Mouse (Mus musculus): ENCODE measurements around the gene Nat9. TPM values are rescaled to one million over a fixed set of nuclear protein-coding genes. Genes with fewer than 3 reads are reported as not detected.

Nat9 gene
- total RNA-seq, 2 experiments from 2014 or later = 16.4 to 17.9 TPM

- no peak for DNase-seq (ENCODE audit: low spot score in 2 of 2)
Measured at GRCm38 (mm10) chr11:115217439-115218410, 30.1 kb upstream of the Nat9 start.

GRCm38 (mm10) chr11:115215123-115215522 lies 27.5 kb upstream of the Nat9 start:
- no peak for DNase-seq (ENCODE audit: low spot score in 2 of 2)

DNA sequence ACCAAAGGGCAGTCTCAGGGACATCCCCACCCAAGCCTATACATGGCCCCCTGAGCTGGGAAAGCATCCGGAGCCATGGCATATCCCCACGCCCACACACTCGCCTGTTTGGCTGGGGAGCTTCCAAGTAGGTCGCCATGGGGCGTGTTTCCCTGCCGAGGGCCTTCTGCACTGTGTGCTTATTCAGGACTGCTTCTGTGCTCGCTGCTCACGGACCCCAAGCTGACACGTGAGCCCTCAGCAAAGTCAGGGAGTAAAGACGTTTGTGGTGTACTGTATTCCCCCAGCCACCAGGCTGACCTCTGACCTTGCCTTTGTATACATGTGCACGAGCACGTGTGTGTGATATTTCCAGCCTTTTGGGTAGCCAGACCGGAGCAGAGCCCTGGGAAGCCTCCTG lies 24.5 kb upstream of the Nat9 start:
- DNase-seq (ENCODE audit: low spot score in 2 of 2) = no peak

DNA sequence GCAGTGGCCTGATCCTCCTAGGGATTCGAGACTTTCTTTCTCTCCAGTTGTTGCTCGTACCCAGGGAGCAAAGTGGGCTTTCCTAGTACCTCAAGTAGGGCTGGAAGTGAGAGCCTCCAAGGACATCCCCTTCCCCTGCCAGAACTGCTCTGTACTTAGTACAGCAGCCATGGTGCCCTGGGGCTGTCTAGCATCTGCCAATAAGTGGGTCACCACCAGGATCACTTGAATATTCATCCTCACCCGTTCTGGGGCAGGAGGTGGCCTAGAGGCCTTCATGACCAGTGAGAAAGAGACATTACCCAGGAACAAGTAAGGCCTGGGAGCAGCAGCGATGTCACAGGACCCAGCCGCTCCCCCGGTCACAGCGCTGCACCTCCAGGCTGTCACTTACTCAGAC lies 22.3 kb upstream of the Nat9 start:
- DNase-seq (ENCODE audit: low spot score in 2 of 2) = no peak

DNA sequence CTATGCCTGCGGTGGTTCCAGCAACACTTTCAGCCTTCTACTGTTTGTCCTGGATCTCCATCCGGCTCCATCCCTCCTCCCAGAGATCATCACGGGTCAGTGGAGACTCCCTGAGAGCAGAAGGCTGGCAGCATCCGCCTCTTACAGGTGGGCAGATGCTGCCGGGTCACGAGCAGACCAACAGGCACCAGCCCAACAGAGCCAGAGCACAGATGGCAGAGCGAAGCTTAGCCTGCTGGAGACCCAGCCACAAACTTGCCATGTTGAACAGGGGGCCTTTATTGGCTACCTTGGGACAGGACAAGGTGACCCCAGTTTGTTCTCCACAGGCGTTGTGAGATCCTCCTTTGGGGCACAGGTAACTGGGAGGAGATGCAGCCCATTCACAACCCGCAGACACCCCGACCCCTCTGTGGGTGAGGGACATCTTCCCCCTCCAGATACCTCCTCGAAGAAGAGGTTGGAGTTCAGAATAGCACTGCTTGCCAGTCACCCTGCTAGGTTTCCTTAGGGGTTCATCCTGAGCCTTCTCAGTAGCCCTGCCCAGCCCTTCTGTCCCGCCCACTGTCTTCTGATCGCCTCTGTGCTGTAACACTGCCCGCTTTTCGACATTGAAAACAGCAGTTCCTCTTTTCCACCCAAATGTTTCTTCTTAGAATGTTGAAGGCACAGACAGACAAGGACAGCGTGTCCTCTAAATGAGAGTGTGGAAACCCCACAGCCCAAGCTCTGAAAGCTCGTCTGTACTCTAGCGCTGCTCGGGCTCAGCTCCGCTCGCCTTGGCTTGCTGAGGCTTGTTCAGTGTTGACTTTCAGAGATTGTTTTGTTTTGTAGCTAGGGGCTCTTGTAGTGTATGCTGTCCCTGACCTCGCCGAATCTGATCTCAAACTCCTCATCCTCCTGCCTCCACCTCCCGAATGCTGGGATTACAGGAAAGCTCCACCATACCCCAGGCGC lies 21.4 kb upstream of the Nat9 start:
- no peak for DNase-seq (ENCODE audit: low spot score in 2 of 2)

DNA sequence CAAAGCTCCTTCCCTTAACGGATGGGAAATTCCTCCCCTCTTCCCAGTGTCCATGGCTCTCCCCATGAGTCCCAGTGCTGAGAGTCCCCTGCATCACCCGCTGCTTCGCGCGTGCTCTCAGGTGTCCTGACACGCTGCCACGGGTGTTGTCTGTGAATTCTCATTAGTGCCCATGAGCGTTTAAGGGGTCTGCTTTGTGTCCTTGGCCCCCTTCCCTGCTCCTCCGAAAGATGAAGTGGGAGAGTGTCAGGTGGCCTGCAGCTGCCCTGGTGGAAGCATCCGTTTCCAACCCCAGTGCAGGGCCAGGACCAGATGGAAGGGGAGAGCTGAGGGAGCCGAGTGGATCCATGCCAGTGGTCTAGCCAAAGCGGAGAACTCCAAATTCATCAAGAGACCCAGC lies 20.5 kb upstream of the Nat9 start:
- DNase-seq (ENCODE audit: low spot score in 2 of 2) = no peak

DNA sequence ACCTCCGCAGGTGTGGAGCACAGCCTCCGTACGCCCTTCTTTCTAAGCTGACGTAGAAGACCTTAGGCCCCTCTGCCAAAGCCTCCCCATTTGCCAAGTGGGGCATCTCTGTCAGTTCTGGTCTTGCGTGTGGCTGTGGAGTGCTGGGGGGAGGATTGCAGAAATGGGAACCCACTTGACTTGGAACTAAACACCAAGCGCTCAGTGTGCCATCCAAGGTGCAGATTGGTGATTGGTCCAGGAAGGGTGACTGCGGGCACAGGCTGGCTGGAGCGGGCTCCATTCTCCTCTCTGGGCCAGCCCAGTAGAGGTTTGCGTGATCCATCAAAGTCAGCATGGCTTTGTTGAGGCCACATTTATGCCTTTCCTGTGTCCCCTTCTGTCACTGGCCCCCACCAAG lies 15.1 kb upstream of the Nat9 start:
- DNase-seq (ENCODE audit: low spot score in 2 of 2) = no peak

DNA sequence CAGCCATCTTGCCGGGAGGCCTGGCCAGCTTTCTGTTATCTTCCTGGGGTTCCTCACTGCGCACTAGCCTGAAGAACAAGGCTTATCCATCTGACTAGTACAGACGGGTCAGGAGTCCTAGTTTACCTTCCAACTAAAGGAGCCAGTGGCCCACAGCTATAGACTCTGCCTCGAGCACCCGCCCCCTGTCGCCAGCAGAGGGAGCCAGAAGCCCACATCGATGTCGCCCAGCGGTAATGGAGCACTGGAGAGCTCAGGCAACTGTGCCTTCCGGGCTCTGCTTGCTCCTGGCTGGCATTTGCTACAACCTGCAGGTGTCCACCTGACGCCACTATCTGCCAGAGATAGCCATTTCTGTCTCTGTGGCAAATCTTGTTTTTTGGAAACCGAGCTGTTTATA lies 14.7 kb upstream of the Nat9 start:
- peak; percentile 47 to 78 for DNase-seq (ENCODE audit: low spot score in 2 of 2)

- DNase-seq (ENCODE audit: low spot score in 2 of 2) = no peak
Measured at GRCm38 (mm10) chr11:115200520-115200919, 12.9 kb upstream of the Nat9 start.

- no peak for DNase-seq (ENCODE audit: low spot score in 2 of 2)
Measured at GRCm38 (mm10) chr11:115198932-115199384, 11.3 kb upstream of the Nat9 start.

DNA sequence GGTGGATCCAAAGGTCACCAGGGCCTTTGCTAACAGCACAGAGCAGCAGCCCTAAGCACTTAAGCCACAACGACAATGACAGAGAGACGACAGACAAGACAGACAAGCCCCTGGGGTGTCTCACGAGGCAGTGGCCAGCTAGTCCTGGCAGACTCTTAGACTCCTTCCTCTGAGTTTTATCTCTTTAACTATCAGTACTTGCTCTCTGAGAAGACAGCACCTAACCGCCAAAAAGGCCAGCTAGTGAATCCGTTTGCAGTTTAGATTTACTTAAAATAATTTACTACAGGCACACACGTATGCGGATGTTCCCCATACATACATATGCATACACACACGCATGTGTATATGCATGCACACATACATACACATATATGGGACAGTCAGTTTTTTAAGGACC lies 9.9 kb upstream of the Nat9 start:
- DNase-seq (ENCODE audit: low spot score in 2 of 2) = no peak

DNA sequence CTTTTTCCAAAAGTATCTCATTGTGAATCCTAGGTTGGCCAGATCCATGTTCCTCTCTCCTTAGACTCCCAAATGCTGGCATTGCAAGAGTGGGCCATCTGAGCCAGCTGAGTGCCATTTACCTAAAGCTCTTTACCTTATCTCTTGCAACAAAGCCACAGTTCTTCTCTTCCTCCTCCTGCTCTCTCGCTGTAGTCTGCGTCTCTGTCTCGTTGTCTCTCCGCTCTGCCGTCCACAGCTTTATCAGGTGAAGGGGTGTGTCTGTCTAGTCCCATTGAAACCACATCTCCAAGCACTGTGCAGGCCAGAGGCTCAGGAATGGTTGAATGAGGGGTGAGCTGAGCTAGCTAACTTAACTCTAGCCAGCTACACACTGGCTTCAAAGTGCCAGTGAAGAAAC lies 8.3 kb upstream of the Nat9 start:
- DNase-seq (ENCODE audit: low spot score in 2 of 2) = no peak

DNA sequence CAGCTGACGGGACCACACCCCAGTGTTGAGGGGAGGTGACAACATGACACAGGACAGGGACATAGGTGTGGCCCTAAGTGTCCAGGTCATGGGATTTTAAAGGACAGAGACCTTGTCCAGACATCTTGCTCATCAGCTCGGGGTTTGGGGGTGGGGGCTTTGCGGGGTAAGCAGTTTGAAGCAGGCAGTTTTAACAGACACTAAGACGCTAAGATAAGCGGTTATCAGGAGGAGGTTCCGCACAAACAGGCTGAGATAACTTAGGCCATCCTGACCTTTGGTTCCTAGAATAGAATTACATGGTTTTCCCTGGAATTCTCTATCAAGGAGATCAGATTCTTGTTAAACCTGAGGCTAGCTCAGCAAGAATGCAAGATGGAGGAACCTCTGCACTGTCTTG lies 7.0 kb upstream of the Nat9 start:
- no peak for DNase-seq (ENCODE audit: low spot score in 2 of 2)

- peak in 1 of 2 experiments; percentile 41 for DNase-seq (ENCODE audit: low spot score in 2 of 2)
Measured at GRCm38 (mm10) chr11:115192180-115192579, 4.5 kb upstream of the Nat9 start.

GRCm38 (mm10) chr11:115189304-115189703 lies 1.6 kb upstream of the Nat9 start:
- DNase-seq (ENCODE audit: low spot score in 2 of 2) = no peak

DNA sequence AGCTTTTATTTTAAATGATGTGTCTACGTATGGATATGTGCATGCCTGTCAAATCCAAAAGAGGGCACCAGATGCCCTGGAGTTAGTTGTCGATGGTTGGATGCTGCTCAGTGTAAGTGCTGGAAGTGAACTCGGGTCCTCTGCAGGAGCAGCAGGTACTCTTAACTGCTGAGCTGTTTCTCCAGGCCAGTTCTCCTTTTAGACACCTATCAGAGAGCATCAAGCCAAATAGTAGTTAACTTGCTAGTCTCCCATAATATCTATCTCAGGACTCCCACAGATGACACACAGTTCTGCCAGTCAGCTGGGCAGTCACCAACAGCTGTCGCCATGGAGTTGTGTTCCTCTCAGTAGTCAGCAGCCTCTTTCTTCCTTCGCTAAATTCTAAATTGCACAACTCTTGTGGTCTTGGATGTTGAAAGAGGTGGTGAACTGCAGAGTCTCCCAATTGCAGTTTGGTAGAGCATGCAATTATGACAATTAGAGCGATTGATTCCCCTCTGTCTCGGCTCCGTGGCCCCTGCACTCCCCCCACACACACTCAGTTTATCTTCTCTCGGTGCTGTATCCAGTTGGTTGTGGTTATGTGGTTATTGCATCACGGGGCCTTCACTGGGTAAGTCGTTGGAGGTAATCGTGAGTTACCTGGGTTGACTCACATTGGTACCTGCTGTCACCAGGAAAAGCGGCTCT lies 1.0 kb upstream of the Nat9 start:
- no peak for DNase-seq (ENCODE audit: low spot score in 2 of 2)

DNA sequence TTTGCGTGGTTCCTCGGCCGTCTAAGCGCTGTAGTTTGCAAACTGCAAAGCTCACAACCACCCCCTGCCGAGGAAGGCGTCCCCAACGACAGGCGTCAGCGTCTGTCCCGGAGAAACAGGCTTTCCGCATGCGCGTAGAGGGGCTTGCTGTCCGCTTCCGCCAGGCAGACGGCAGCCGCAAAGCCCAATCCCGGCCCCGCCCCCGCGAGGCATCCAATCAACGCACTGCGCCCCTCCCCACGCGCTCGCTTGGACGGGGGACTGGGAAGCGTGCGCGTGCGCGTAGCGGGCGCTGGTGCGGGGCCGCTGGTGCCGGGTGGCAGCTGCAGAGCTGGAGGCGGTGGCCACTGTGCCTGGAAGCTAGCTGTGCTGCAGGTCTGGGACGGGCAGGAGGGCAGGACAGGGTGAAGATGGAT lies 427 bp downstream of the Nat9 start, which contains the start of gene Tmem104:
Tmem104 (plus strand) TSS at position 264 of the 416 bp plus-strand sequence.
- DNase-seq (ENCODE audit: low spot score in 2 of 2) = peak; percentile 99 to 100

DNA sequence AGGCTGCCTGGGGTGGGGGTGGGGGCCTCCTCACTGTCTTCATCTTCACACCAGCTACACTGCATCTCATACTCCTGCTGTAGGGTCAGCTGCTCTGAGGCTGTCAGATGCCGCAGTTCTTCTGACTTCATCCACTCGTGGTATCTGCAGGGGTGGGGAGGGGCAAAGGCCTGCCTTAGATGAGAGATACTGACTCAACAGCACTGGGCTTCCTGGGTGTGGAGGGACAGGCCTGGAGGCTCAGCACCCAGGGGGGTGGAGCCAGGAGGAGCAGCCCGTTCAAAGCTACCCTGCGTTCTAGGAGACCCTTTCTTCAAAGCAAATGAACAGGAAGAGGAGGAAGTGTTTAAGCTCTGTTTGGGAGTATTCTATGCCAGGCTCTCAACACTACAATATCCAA lies 2.7 kb downstream of the Nat9 start:
- no peak for DNase-seq (ENCODE audit: low spot score in 2 of 2)

GRCm38 (mm10) chr11:115181913-115182638 lies 5.6 kb downstream of the Nat9 start:
- DNase-seq (ENCODE audit: low spot score in 2 of 2) = peak; percentile 71 to 78

- no peak for DNase-seq (ENCODE audit: low spot score in 2 of 2)
Measured at GRCm38 (mm10) chr11:115179881-115180280, 7.8 kb downstream of the Nat9 start.
